Mouse (Mus musculus) lung, postnatal 25 days (tissue): ENCODE results near the gene Ranbp10.

Experiments
- DNase-seq: peaks from one replicate; pipeline ENCODE4 v3.0.0; 2022; ENCODE audit warnings: low spot score

The Ranbp10 gene

GRCm38 (mm10) chr8:105788927-105789326 lies 38.2 kb downstream of the Ranbp10 start:
- no peak for DNase-seq

GRCm38 (mm10) chr8:105788241-105788640 lies 38.9 kb downstream of the Ranbp10 start:
- peak; percentile 63 for DNase-seq

GRCm38 (mm10) chr8:105780298-105780697 lies 46.9 kb downstream of the Ranbp10 start:
- no peak for DNase-seq

- no peak for DNase-seq
Observed at GRCm38 (mm10) chr8:105777833-105778232, 49.3 kb downstream of the Ranbp10 start.

GRCm38 (mm10) chr8:105774498-105774897 lies 52.7 kb downstream of the Ranbp10 start:
- DNase-seq, result no peak

- no peak for DNase-seq
Observed at GRCm38 (mm10) chr8:105773441-105773861, 53.7 kb downstream of the Ranbp10 start.

- no peak for DNase-seq
Observed at GRCm38 (mm10) chr8:105771398-105772175, 55.6 kb downstream of the Ranbp10 start.

GRCm38 (mm10) chr8:105770609-105771008 lies 56.5 kb downstream of the Ranbp10 start:
- peak; percentile 35 for DNase-seq

- DNase-seq, result no peak
Observed at GRCm38 (mm10) chr8:105768485-105769257, 58.5 kb downstream of the Ranbp10 start.

- peak; percentile 97 for DNase-seq
Observed at GRCm38 (mm10) chr8:105758277-105759108, 68.7 kb downstream of the Ranbp10 start, which contains the start of gene Gfod2. Gene Gfod2 (minus strand): TSS chr8:105758664.

- DNase-seq, result no peak
Observed at GRCm38 (mm10) chr8:105757796-105758276, 69.3 kb downstream of the Ranbp10 start.

- DNase-seq, result no peak
Observed at GRCm38 (mm10) chr8:105754688-105755087, 72.5 kb downstream of the Ranbp10 start.

- DNase-seq, result no peak
Observed at GRCm38 (mm10) chr8:105753916-105754315, 73.2 kb downstream of the Ranbp10 start.

GRCm38 (mm10) chr8:105750606-105751005 lies 76.5 kb downstream of the Ranbp10 start:
- DNase-seq, result peak; percentile 89

- no peak for DNase-seq
Observed at GRCm38 (mm10) chr8:105743301-105743700, 83.8 kb downstream of the Ranbp10 start.

GRCm38 (mm10) chr8:105739216-105739615 lies 87.9 kb downstream of the Ranbp10 start:
- DNase-seq, result no peak

GRCm38 (mm10) chr8:105732186-105732585 lies 95.0 kb downstream of the Ranbp10 start:
- DNase-seq, result no peak

GRCm38 (mm10) chr8:105727397-105728124 lies 99.6 kb downstream of the Ranbp10 start:
- DNase-seq, result peak; percentile 82

GRCm38 (mm10) chr8:105725726-105726125 lies 101.4 kb downstream of the Ranbp10 start:
- DNase-seq, result no peak

GRCm38 (mm10) chr8:105722861-105723260 lies 104.3 kb downstream of the Ranbp10 start:
- DNase-seq, result no peak

- no peak for DNase-seq
Observed at GRCm38 (mm10) chr8:105719637-105720036, 107.5 kb downstream of the Ranbp10 start.
